10 mouse cellular contexts compared by ENCODE assay signal in the genomic region with DNA sequence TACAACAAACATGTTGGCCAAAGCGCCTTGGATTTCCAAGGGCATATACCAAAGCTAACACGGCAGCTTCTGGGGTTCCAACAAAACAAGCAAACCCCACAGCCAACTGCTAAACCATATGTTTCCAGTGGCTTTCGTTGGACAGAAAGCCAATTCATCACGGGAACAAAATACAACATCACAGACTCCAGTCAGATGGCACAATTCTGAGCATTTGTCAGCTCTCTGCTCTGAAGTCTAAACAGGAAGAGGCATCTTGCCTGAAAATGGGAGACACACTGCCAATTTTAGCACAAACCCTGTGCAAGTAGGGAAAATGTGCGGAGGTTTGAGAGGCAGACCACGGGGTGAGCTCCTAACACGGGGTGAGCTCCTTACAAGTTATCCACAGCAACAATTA.
DNase-seq lines count a peak whose midpoint lies in the region; ATAC-seq and TF ChIP-seq lines count a peak whose summit lies in the region.
"Had no signal": no experiment of that assay in that cellular context is flagged by ENCODE, and none has a peak within 500 bp of the region (broad histone marks: within the 10 kb centered on the region; RNA-seq: fewer than 3 reads in every experiment).

No protein-coding gene starts in this region.

- peaks cover 13% of the 10 kb centered on the region for H3K4me1 ChIP-seq in hindbrain, postnatal 0 days (ENCODE audit: insufficient read depth, low read length)
- 0 out of 2 replicates have a peak, but pooled peaks cover 21% of the 10 kb centered on the region for H3K4me1 ChIP-seq in hindbrain, embryonic 13.5 days (replicated peaks)

- H3K36me3 ChIP-seq in hindbrain, postnatal 0 days (ENCODE audit: insufficient read depth, low read length): no peaks in the 10 kb centered on the region
- H3K36me3 ChIP-seq in hindbrain, embryonic 13.5 days: no peaks in the 10 kb centered on the region
- H3K36me3 ChIP-seq: embryonic facial prominence, embryonic 13.5 days; limb, embryonic 15.5 days had no signal

- H3K27ac ChIP-seq in hindbrain, postnatal 0 days: no peak overlapping the region
- no peak overlapping the region for H3K27ac ChIP-seq in hindbrain, embryonic 13.5 days
- H3K27ac ChIP-seq: limb, embryonic 15.5 days had no signal

- peak; percentile 48 for DNase-seq in hindbrain, postnatal 0 days (ENCODE audit: low spot score)
- peak; percentile 70 for DNase-seq in cerebellum, adult 9-10 months
- DNase-seq in layer of hippocampus, adult 11-12 months (ENCODE audit: low spot score): peak; percentile 48
- peak; percentile 10 for DNase-seq in left cerebral cortex, postnatal 4 days
- DNase-seq in spleen, postnatal 14 days (ENCODE audit: low spot score in 2 of 2): no peak
- no peak for DNase-seq in kidney, adult 11 months

- H3K9me3 ChIP-seq in hindbrain, postnatal 0 days (ENCODE audit: low read length): no peaks in the 10 kb centered on the region
- no peaks in the 10 kb centered on the region for H3K9me3 ChIP-seq in hindbrain, embryonic 13.5 days
- H3K9me3 ChIP-seq: embryonic facial prominence, embryonic 13.5 days; limb, embryonic 15.5 days had no signal

- no peaks in the 10 kb centered on the region for H3K27me3 ChIP-seq in hindbrain, postnatal 0 days (ENCODE audit: insufficient read depth, low read length)
- no peaks in the 10 kb centered on the region for H3K27me3 ChIP-seq in hindbrain, embryonic 13.5 days
- H3K27me3 ChIP-seq: embryonic facial prominence, embryonic 13.5 days; limb, embryonic 15.5 days had no signal

- intact Hi-C loops in left cerebral cortex, postnatal 4 days (cut with DNase I): no loop called here

- H3K9ac ChIP-seq in hindbrain, postnatal 0 days (replicated peaks; ENCODE audit: low read length): no peak overlapping the region
- H3K9ac ChIP-seq in hindbrain, embryonic 13.5 days: no peak overlapping the region
- H3K9ac ChIP-seq: embryonic facial prominence, embryonic 13.5 days; limb, embryonic 15.5 days had no signal

- no peak for ATAC-seq in hindbrain, postnatal 0 days
- ATAC-seq in hindbrain, embryonic 13.5 days (ENCODE audit: low FRiP score): no peak

- WGBS in hindbrain, postnatal 0 days: 45% methylated on average over 7 of the region's 7 CpGs
- WGBS in hindbrain, embryonic 13.5 days: 78% methylated on average over 7 of the region's 7 CpGs

- H3K4me2 ChIP-seq in hindbrain, postnatal 0 days (ENCODE audit: low read depth, low read length): no peak overlapping the region
- H3K4me2 ChIP-seq in hindbrain, embryonic 13.5 days: no peak overlapping the region
- H3K4me2 ChIP-seq: embryonic facial prominence, embryonic 13.5 days; limb, embryonic 15.5 days had no signal

- no peak for TF ChIP-seq CTCF in hindbrain, postnatal 0 days (IDR thresholded peaks at IDR 0.05; ENCODE audit: low read depth)

- H3K4me3 ChIP-seq in hindbrain, postnatal 0 days (ENCODE audit: low read length): no peak overlapping the region
- no peak overlapping the region for H3K4me3 ChIP-seq in hindbrain, embryonic 13.5 days
- H3K4me3 ChIP-seq: embryonic facial prominence, embryonic 13.5 days; limb, embryonic 15.5 days; myocyte had no signal

Comparison
In these comparisons a context has a peak if more than half of its experiments do, and no peak if none do; other contexts are left out.
1. DNase-seq: peak in hindbrain, postnatal 0 days (single experiment), cerebellum, adult 9-10 months (single experiment), layer of hippocampus, adult 11-12 months (single experiment) and left cerebral cortex, postnatal 4 days (single experiment); none in spleen, postnatal 14 days (0 of 2) and kidney, adult 11 months (single experiment).